Mouse (Mus musculus): ENCODE measurements at regions not wholly inside any gene's neighbourhood (a gene's known extent, or its start where the extent isn't known, plus 50 kb on each side); places are given as distances from the start of the nearest gene placed in this dataset.

DNA sequence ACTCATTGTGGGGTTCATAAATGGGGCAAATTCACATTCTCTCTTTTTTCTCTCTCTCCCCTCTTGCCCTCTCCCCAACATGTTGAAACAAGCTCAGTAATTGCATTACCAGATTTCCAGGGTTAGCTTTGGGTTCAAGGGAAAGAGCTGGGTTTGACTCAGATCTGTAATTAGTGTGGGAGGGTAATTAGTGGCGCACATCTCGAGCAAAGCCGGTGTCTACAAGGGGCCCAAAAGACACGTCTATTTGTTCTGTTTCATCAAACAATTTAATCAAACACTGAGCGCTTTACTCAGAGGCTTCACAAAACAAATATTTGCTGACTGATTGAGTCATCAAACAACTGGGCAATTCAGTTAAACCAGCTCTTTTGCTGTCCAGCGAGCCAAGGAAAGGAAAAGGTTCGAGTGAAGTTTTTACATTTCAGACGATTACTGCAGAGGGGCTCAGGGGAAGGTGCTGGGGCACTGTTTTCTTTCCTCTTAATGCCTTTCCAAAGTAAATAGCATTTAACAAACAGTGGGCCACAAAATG is 193.6 kb upstream of the Six2 start:
- TF ChIP-seq CTCF (IDR thresholded peaks at IDR 0.05; ENCODE audit: low read depth): no peak
- TF ChIP-seq EP300 (IDR thresholded peaks at IDR 0.05; ENCODE audit: low read depth): no peak
